Mouse (Mus musculus) bone marrow macrophage, adult 2 months (primary cell): ENCODE data around the gene Olfr774. TPM values are rescaled to one million over a fixed set of nuclear protein-coding genes. Genes with fewer than 3 reads are reported as not detected.
"Not testable (repeated sequence)": the region's sequence is repeated elsewhere in the genome, so short reads cannot be mapped to it uniquely, and the experiment has no call there.

ENCODE experiments used
- H3K27ac ChIP-seq: 2 replicates; pipeline ENCODE4 v1.5.1; 2012; ENCODE audit warnings: low read depth, low read length; ENCODE audit not compliant: insufficient read depth
- H3K4me1 ChIP-seq: 2 replicates; pipeline ENCODE4 v1.6.1; 2012; ENCODE audit warnings: low read length; ENCODE audit not compliant: control insufficient read depth, insufficient read depth
- H3K4me3 ChIP-seq: 2 replicates; pipeline ENCODE4 v1.5.1; 2012; ENCODE audit warnings: mild to moderate bottlenecking, low read length, moderate library complexity; ENCODE audit not compliant: insufficient read depth
- CTCF ChIP-seq: IDR thresholded peaks from 2 replicates; pipeline ENCODE4 v1.5.1; 2012; ENCODE audit warnings: low read depth, mild to moderate bottlenecking, low read length, moderate library complexity
- POLR2A ChIP-seq: IDR thresholded peaks from 2 replicates; pipeline ENCODE4 v1.6.1; 2012; ENCODE audit warnings: mild to moderate bottlenecking, low read depth, low read length, borderline replicate concordance
- polyA plus RNA-seq: library from polyadenylated mRNA; stranded (reverse); fragments of >200 nt; gene quantifications from 2 replicates; pipeline ENCODE4 v1.2.4, GENCODE M21; 2012; ENCODE audit not compliant: missing spikeins, insufficient read depth, insufficient read length

Olfr774 gene
- polyA plus RNA-seq: not detected in 2 replicates

DNA sequence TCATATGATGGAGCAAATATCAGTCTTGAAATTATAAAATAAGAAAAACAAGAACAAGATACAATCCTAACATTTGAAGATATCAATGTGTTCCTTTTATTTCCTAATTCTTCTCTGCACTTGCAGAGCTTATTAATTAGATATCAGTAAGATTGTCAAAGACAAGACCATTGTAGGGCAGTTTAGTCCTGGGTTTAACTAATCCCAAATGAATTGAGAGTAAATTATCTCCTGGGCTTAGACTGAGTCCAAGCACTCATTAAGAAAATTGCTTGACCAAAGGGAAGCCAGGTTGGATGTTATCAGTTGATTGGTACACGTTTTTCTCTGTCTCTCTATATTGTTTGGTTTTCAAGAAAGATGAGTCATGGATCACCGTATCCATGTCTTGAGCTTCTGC is at the start of gene Olfr774:
Gene Olfr774 (plus strand): TSS at position 301 of the 400 bp plus-strand sequence.
- no peaks in the 10 kb centered on the region for H3K4me1 ChIP-seq
- H3K27ac ChIP-seq: no peak within 1 kb of the TSS
- TF ChIP-seq POLR2A (no peak), CTCF (no peak)
- no peak within 1 kb of the TSS for H3K4me3 ChIP-seq

- H3K27ac ChIP-seq, H3K4me1 ChIP-seq, H3K4me3 ChIP-seq: not testable (repeated sequence)
These were observed 48.7 kb upstream of the Olfr774 start, which contains the start of gene Olfr773 for GRCm38 (mm10) chr10:129187319-129187718. Gene Olfr773 (minus strand): TSS chr10:129187419.

DNA sequence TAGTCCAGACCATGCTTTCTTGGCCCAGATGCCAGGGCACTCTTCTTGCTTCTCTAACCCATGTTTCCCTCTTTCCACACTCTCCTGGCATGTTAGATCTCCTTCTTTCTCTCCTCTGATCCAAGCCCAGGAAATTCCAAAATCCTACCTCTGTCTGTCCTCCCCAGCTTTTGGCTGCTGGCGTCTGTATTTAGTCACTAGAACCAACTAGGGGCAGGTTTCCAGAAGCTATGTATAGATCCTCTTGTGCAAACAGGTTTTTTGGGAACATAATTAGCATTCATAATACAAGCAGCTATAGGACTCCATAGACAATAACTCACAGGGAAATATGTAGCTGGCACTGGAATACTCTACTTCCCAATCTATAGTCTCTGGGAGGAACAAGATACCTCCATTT is 5.3 kb upstream of the Olfr774 start:
- Histone ChIP-seq H3K27ac (no peak overlapping the region), H3K4me3 (no peak overlapping the region), H3K4me1 (no peaks in the 10 kb centered on the region)
- no peak for TF ChIP-seq POLR2A
- no peak for TF ChIP-seq CTCF

DNA sequence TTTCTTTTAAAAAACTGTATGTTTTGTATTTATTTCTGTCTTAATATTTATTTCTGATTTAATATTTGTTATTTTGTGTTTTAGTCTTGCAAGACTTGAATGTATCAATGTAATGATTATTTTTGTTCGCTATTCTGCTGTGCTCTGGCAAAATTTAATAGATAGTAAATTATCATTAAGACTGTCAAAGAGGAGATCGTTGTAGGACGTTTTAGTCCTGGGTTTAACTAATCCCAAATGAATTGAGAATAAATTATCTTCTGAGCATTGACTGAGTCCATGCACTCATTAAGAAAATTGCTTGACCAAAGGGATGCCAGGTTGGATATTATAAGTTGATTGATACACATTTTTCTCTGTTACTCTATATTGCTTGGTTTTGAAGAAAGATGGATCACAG is 12.1 kb downstream of the Olfr774 start, which contains the start of gene Olfr775:
Gene Olfr775 (plus strand): TSS at position 301 of the 400 bp plus-strand sequence.
- H3K27ac ChIP-seq: no peak within 1 kb of the TSS
- TF ChIP-seq POLR2A (no peak), CTCF (no peak)
- no peak within 1 kb of the TSS for H3K4me3 ChIP-seq
- H3K4me1 ChIP-seq: no peaks in the 10 kb centered on the region

GRCm38 (mm10) chr10:129258827-129259226 is 22.8 kb downstream of the Olfr774 start, which contains the start of gene Olfr776:
Gene Olfr776 (plus strand): TSS chr10:129259127.
- TF ChIP-seq CTCF (no peak), POLR2A (no peak)
- Histone ChIP-seq H3K4me3 (no peak within 1 kb of the TSS), H3K27ac (no peak within 1 kb of the TSS), H3K4me1 (no peaks in the 10 kb centered on the region)

DNA sequence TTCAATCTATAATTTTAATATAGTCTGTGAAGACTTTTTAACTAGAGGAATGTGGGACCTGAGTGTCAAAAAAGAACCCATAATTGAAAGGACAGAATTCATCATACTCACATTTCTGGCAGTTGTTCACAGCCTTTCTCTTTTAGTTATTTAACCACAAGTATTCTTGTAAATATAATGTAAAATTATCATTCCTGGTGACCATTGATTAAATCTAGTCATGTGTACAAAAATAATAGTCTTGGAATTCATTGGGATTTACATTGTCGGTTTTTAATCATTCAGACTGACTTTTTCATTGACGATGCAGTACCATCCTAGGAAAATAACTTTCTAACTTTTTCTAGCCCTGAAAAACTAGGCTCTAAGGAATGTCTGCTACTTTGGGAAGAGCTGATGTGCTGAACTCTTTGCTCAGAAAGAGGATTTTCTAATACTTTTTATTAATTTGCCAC is 35.1 kb downstream of the Olfr774 start, which contains the start of gene Olfr777:
Gene Olfr777 (minus strand): TSS at position 405 of the 455 bp plus-strand sequence.
- Histone ChIP-seq H3K4me1 (no peaks in the 10 kb centered on the region), H3K27ac (no peak within 1 kb of the TSS), H3K4me3 (no peak within 1 kb of the TSS)
- TF ChIP-seq CTCF: no peak
- no peak for TF ChIP-seq POLR2A

Other genes with a start within 250 kb of the Olfr774 start
- gene Olfr9, start 246.8 kb upstream of the Olfr774 start, polyA plus RNA-seq: not detected in 2 replicates
- not detected in 2 replicates for gene Olfr763, start 225.4 kb upstream of the Olfr774 start, polyA plus RNA-seq
- not detected in 2 replicates for gene Olfr764-ps1, start 196.3 kb upstream of the Olfr774 start, polyA plus RNA-seq
- gene Olfr765, start 186.2 kb upstream of the Olfr774 start, polyA plus RNA-seq: not detected in 2 replicates
- not detected in 2 replicates for gene Olfr766-ps1, start 167.2 kb upstream of the Olfr774 start, polyA plus RNA-seq
- gene Olfr767, start 153.3 kb upstream of the Olfr774 start, polyA plus RNA-seq: not detected in 2 replicates
- gene Olfr768, start 136.8 kb upstream of the Olfr774 start, polyA plus RNA-seq: not detected in 2 replicates
- not detected in 2 replicates for gene Olfr769, start 118.3 kb upstream of the Olfr774 start, polyA plus RNA-seq
- not detected in 2 replicates for gene Olfr770, start 97.2 kb upstream of the Olfr774 start, polyA plus RNA-seq
- not detected in 2 replicates for gene Olfr771, start 71.5 kb upstream of the Olfr774 start, polyA plus RNA-seq
- not detected in 2 replicates for gene Olfr772, start 58.3 kb upstream of the Olfr774 start, polyA plus RNA-seq
- not detected in 2 replicates for gene Olfr773, start 48.8 kb upstream of the Olfr774 start, polyA plus RNA-seq
- gene Olfr775, start 12.2 kb downstream of the Olfr774 start, polyA plus RNA-seq: not detected in 2 replicates
- gene Olfr776, start 22.9 kb downstream of the Olfr774 start, polyA plus RNA-seq: not detected in 2 replicates
- gene Olfr777, start 35.3 kb downstream of the Olfr774 start, polyA plus RNA-seq: 0.15 TPM in 1 of 2 replicates, not detected in the other
- not detected in 2 replicates for gene Olfr780, start 81.9 kb downstream of the Olfr774 start, polyA plus RNA-seq
- not detected in 2 replicates for gene Olfr781, start 92.7 kb downstream of the Olfr774 start, polyA plus RNA-seq
- not detected in 2 replicates for gene Olfr782, start 112.6 kb downstream of the Olfr774 start, polyA plus RNA-seq
- gene Olfr784, start 147.9 kb downstream of the Olfr774 start, polyA plus RNA-seq: not detected in 2 replicates
- not detected in 2 replicates for gene Olfr785, start 169.2 kb downstream of the Olfr774 start, polyA plus RNA-seq
- not detected in 2 replicates for gene Olfr786, start 191.1 kb downstream of the Olfr774 start, polyA plus RNA-seq
- not detected in 2 replicates for gene Olfr787, start 225.7 kb downstream of the Olfr774 start, polyA plus RNA-seq
- not detected in 2 replicates for gene Olfr788, start 234.8 kb downstream of the Olfr774 start, polyA plus RNA-seq
- gene Olfr789, start 248.5 kb downstream of the Olfr774 start, polyA plus RNA-seq: not detected in 2 replicates